Mouse (Mus musculus) right cerebral cortex, adult 2 months (tissue): Measurements from ENCODE around the gene Gm20388.

Experiments
- DNase-seq, 2 experiments: peaks; one replicate each; pipeline ENCODE4 v3.0.0; 2021 to 2022; ENCODE audit warnings: low spot score in 2 of 2

Gene Gm20388

GRCm38 (mm10) chr8:120741815-120742530, 831.3 kb downstream of the Gm20388 start:
- DNase-seq = no peak

DNA sequence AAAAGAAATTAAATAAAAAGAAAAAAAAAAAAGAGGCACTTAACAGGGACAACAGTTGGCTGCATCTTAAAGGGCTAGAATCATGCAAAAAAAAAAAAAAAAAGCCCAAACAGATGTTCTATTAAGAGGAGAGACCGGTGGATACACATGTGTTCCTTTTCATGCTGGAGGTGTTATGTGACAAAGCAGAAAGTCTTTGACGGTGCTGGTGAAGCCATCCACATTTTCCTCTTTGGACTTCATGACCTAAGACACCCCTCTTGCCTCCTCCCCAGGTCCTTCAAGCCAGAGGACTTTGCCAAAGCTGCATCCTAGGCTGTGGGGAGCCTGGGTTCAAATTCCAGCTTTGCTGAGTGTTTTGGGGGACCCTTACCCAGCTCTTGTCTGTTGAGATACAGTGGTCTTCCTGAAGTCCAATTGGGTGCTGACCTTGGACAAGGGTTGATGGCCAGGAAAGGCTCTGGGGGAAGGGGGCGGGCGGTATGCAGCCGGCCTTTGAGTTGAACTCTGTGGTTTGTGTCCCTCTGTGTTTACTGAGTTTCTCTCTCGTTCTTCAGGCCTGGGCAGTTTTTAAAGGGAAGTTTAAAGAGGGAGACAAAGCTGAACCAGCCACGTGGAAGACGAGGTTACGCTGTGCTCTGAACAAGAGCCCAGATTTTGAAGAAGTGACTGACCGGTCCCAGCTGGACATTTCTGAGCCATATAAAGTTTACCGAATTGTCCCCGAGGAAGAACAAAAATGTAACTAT, 832.7 kb downstream of the Gm20388 start:
- no peak for DNase-seq

DNA sequence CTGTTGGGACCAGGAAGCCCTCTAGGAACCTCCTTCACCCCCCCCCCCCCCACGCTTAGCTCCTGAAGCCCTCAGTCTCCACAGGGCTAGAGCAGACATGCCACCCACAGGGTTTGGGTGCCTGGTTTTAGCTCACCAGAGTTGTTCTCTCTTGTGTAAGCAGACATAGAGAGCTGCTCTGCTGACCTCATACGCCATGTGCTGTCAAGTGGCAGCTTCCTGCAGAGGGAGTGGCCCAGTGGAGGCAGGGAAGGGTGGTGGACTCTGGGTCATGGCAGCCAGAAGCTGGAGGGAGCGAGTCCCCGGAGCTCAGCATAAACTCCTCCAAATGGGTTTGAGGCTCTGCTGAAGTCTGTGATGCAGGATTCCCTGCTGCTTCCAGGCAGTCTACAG, 833.3 kb downstream of the Gm20388 start:
- no peak for DNase-seq

- DNase-seq = no peak
Observed at GRCm38 (mm10) chr8:120744448-120744847, 833.8 kb downstream of the Gm20388 start.

GRCm38 (mm10) chr8:120745226-120745625, 834.6 kb downstream of the Gm20388 start:
- no peak for DNase-seq

- DNase-seq = no peak
Observed at GRCm38 (mm10) chr8:120746007-120746701, 835.5 kb downstream of the Gm20388 start.

DNA sequence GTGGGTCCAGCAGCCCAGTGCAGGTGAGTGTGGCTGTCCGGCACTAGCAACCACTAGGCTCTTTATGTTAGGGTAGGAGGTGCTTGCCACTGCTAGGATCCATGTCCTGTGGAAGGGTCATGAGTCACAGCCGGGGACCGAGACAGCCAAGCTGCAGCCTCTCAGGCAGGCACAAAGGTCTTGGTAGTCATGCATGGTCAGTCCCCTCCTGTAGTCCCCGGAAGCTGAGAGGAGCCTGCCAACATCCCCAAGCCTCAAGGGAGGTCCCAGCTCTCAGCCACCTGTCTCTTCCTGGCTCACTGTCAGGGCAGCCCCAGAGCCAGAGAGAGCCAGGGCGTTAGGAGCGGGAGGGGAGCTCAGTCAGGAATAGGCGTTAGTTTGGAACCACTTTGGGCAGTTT, 836.6 kb downstream of the Gm20388 start:
- DNase-seq = no peak

DNA sequence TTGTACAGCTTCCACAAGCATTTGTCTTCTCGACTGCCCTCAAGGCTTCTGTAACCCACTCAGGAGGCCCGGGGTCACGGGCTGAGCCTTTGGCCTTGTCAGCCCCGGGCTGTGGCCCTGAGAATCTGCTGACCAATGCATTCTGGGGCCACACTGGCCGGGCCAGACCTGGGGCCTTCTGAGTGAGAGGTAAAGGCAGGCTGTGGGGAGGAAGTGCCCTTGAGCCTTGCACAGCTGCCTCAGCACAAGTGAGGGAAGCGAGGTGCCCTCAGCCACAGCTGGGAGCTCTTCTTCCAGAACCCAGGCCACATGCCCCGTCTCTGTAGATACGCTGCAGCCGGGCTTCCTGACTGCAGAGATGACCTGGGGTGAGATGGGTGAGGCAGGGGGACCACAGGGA, 840.0 kb downstream of the Gm20388 start:
- DNase-seq = no peak

- DNase-seq = no peak
Observed at GRCm38 (mm10) chr8:120751226-120752081, 840.8 kb downstream of the Gm20388 start.

DNA sequence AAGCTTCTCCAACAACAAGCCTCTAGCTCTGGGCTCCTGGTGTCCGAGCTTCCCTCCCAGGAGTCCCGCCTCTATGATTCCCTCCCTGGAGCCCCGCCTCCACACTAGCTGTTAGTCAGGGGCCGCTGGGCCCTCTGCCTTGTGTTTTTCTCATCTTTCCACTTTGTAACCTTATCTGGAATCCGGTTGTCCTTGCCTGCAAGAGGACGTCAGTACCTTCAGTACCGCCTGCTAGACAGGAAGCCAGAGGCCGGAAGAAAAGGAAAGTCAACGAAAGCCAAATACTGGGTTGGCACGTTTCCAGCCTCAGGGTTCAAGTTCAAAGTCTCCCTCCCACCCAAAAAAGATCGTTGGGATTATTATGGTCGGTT, 841.4 kb downstream of the Gm20388 start:
- DNase-seq = no peak

GRCm38 (mm10) chr8:120753476-120753875, 842.8 kb downstream of the Gm20388 start:
- no peak for DNase-seq

DNA sequence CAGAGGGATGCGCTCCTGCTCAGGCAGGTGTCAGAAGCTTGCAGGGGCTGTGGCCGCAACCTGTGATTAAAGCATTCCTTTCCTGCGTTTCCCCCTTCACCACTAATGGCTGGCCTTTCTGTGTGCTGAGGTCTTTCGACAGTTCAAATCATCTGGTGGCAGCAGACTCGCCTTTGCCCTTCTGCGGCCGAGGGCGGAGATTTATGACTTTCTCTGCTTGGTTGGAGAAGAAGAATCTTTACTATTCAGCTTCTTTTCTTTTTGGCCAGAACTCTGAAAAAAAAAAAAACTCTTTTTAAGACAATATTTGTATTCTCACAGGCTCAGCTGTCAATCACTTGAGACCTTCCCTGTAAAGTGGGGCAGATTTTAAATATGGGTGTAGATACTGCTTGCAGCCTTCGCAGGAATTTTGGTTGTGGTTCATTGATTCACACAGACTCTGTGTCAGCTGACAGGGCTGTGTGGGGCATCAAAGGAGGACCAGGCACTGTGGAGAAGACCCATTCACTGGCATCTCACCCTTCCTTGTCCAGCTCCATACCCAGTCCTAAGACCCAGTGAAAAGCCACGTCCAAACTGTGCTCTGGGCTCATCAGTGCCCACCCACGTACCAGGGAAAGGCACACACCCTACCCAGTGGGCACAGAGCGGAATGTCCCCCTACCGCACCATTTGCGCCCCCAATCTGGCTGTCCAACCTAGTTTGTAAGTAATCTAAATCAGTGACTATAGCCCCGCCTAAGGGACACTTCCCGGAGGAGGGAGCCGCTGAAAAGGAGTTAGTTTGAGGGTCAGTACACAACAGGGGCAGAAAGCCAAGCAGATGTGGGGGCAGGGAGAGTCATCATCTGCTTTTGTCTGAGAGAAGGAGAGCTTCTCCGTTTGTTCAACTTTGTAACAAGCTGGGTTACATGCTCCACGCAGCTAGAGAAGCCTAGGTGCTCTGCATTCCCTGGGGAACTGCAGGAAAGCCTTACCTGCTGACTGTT, 845.0 kb downstream of the Gm20388 start:
- no peak for DNase-seq

GRCm38 (mm10) chr8:120758005-120758404, 847.4 kb downstream of the Gm20388 start:
- no peak for DNase-seq

GRCm38 (mm10) chr8:120759847-120760246, 849.2 kb downstream of the Gm20388 start:
- no peak for DNase-seq

- no peak for DNase-seq
Observed at GRCm38 (mm10) chr8:120760341-120761215, 849.9 kb downstream of the Gm20388 start.

DNA sequence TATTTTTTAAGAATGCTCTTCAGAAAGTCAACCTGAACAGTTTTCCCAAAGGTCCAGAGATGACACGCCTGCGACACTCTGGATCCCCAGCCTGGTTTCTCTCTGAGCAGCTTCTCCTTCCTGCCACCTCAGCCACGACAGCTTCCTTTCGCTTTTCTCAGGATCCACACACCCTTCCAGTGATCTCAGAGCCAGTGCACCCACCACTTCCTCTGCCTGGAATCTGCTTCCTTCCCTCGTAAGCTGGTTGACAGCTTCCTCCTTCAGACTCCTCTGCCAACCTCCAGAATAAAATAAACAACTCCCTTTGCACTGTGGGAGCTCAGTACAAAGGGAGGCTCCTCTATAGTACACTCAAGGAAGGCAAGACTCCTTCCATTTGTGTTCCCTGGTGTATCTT, 852.6 kb downstream of the Gm20388 start:
- DNase-seq = no peak

DNA sequence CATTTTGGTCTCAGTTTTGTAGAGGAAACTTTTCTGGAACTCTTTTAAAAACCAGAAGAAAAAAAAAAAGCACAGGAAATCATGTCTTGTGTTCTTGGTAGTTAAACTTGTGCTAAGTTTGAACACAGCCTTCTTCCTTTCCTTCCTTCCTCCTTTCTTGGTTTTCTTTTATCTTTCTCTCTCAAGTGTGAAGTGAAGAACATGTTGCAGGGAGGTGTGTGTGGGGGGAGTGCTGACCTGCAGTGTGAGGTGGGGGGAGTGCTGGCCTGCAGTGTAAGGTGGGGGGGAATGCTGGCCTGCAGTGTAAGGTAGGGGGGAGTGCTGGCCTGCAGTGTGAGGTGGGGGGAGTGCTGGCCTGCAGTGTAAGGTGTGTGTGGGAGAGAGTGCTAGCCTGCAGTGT, 854.0 kb downstream of the Gm20388 start:
- no peak for DNase-seq

DNA sequence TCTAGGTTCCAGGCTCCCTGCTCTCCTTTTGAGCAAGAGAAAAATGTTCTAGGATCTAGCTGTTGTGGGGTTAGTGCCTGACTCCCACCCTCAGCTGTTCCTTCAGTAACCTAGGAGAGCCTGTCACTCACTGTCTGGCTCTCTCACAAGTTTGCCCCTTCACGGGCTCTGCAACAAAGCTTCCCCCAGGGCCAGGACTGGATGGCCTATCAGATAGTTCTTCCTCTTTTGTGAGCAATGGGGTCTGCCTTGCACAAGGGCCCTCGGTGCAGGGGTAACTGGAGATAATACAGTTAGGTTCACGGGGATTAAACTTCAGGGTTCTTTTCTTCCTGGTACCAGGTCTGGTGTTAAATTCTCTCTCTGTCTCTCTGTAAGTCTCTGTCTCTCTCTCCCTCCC, 856.0 kb downstream of the Gm20388 start:
- DNase-seq = no peak

DNA sequence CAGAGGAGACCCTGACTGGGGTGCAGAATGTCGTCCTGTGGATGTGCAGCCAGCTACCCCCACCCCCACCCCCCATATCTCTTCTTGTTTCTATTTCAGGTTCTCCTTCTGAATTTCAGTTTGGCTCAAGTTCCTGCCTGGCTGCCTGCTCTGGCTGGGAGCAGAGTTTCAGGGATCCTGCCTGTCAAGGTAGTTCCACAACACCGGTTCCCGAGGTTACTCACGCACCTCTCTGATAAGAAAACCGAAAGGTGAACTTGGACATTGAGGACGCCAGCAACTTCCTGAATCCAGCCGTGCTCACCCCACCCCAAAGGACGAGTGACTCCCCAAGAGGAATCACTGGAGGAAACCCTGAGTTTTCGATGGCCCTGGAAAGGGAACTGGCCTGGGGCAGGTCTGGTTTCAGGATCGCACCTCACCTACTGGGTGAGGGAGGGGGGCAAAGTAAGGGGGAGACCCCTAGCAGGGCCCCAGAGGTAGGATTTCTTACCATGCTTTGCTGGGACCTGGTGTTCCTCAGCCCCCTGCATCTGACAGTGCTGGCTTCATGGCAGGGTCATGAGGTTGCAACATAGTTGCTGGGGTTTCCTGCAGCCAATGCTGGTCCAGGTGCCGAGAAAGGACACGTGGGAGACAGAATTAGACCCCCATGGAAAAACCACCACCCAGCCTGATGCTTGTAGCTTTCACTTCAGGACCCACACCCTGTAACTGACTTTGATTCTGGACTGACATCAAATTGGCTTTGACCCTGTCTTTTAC, 858.0 kb downstream of the Gm20388 start:
- no peak for DNase-seq
